Mouse (Mus musculus): ENCODE data around the gene Olfr843.

The Olfr843 gene

DNA sequence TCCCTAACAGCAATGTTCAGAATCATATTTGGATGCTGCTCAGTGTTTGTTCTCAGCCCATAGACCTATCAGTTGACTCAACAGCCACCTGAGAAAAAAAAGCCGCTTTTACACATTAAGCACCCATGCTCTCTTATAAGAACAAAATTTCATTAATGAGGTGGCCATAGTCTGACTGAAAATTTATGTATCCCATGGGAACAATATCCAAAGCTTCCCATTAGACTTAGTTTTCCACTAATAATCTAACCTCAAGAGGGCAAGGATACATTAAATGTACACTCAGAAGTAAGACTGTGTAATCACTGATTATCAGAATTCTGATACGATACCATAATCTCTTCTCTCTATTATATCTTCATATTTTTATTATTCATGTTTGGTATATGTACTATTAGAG, at the start of gene Olfr843:
TSS of gene Olfr843 (minus strand) at position 101 of the 400 bp plus-strand sequence.
- DNase-seq (ENCODE audit: low read depth): no peak

All from c-Kit-positive CD71-negative TER-119-negative erythroid progenitor cells, embryonic 14.5 days (primary cell).